Mouse (Mus musculus) cortical plate, adult 2 months (tissue): ENCODE results near the gene Ifit3b.

Source experiments
- CTCF ChIP-seq: fragments of 200-500 bp; IDR thresholded peaks from 2 replicates; pipeline ENCODE4 v1.5.1; 2011; ENCODE audit warnings: mild to moderate bottlenecking, control low read depth, low read length; ENCODE audit not compliant: insufficient read depth; ENCODE audit errors: extremely low read depth
- POLR2A ChIP-seq: fragments of 200-500 bp; IDR thresholded peaks from 2 replicates; pipeline ENCODE4 v1.6.1; 2011; ENCODE audit warnings: mild to moderate bottlenecking, low read length, control low read depth; ENCODE audit not compliant: insufficient read depth; ENCODE audit errors: extremely low read depth

GRCm38 (mm10) chr19:34650997-34651396 lies 43.2 kb downstream of the Ifit3b start:
- TF ChIP-seq CTCF: no peak
- no peak for TF ChIP-seq POLR2A
